Mouse (Mus musculus) monocyte, adult 2 months (primary cell): Measurements from ENCODE around the gene Usp44.

Experiments used
- DNase-seq, 2 experiments: peaks; one replicate each; pipeline ENCODE4 v3.0.0; 2022; ENCODE audit warnings: low spot score in 2 of 2, low read depth in 1 of 2

The Usp44 gene

DNA sequence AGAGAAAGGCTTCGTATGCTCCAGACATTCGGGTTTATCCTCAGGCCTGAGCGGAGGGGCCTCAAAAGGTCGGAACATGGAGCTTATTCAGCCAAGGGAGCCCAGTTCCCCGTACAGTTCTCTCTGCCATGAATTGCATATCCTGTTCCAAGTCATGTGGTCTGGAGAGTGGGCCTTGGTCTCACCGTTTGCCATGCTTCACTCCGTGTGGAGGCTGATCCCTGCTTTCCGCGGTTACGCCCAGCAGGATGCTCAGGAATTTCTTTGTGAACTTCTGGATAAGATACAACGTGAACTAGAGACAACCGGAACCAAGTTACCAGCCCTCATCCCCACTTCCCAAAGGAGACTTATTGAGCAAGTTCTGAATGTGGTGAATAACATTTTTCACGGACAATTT is 15.4 kb downstream of the Usp44 start:
- DNase-seq: no peak

DNA sequence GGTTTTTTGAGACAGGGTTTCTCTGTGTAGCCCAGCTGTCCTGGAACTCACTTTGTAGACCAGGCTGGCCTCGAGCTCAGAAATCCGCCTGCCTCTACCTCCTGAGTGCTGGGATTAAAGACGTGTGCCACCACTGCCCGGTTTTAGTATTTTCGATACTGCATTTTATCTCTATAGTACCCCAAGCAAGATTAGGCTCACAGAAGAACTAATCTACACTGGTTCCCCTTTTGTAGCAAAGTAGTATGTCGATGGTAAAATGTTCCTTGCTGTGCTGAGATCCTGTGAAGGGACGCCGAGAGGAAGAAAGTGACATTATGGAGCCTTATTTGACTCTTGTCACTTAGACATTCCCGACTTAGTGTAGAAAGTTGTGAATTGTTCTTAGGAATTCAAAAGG is 23.8 kb downstream of the Usp44 start:
- no peak for DNase-seq

DNA sequence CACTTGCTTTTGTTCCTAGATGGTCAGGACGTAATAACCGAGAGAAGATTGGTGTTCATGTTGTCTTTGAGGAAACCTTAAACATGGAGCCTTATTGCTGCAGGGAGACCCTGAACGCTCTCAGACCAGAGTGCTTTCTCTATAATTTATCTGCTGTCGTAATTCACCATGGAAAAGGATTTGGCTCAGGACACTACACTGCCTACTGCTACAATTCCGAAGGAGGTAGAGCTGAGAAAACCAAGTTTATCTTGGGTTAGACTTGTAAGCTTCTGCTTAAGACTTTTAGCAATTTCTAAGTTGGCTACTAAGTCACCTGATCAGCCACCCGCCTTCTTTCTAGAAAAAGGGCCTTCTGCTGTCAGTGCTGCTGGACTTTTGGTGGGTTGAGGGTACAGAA is 24.7 kb downstream of the Usp44 start:
- no peak for DNase-seq

DNA sequence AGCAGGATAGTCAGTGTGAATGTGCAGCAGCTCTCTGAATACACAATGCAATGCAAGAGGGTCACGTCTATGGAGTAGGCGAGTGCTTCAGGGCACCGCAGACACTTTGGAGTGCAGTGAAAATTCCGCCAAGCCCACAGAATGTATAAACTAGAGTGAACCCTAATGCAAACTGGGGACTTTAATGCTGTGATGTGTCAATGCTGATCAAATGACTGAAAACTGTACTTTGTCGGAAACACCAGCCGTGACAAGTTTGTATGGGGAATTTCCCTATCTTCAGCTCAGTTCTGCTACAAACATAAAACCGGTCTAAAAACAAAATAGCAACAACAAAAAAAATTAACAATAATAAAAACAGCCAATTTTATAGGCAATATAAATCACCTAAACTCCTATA is 37.0 kb downstream of the Usp44 start:
- DNase-seq: no peak

DNA sequence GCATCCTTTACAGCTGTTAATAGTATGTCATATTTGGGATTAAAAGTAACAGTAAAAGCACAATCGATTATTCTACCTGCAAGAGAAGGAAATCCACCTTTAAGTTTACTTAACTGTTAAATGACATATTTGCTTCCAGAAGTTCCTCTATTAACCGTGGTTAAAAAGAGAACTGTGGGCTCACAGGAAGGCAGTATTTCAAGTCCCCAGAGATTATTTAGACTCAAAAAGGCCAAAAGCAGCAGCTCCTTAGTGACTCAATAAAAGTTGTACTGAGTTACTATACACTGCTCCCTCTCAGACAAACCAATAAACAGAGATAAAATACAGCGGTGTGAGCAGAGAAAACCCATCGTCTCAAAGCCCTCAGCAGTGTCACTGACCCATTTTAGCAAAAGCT is 37.5 kb downstream of the Usp44 start:
- DNase-seq: no peak

DNA sequence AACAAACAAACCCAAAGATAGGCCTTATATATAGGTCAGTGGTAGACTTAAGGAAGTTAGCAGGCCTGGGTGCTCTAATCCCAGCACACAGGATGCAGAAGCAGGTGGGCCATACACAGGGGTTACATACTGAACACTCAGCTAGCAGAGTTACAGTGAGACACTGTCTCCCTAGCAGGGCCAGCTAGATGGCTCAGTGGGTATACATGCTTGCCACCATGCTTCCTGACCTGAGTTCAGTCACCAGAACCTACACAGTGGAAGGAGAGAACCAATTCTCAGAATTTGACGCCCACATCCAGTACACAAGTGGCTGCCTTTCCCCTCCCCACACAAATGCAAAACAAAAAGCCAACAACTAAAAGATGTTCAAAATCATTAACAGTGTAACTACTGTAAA is 45.4 kb downstream of the Usp44 start:
- no peak for DNase-seq

DNA sequence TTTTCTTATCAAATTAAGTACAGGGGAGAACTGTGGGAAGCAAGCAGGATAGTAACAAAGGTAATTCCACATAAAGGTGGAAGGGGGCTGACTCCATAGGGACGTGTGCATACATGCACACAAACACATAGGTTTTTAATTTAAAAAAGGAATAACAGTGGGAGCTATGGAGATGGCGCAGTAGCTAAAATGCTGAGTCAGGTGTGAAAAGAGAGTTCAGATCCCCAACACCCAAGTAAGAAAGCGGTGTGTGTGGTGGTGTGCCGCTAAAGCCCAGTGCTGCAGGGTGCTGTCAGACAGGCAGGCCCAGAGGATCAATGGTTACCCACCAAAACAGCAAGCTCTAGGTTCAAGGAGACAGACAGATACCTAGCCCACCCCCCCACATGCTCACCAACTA is 47.4 kb downstream of the Usp44 start:
- DNase-seq: no peak

DNA sequence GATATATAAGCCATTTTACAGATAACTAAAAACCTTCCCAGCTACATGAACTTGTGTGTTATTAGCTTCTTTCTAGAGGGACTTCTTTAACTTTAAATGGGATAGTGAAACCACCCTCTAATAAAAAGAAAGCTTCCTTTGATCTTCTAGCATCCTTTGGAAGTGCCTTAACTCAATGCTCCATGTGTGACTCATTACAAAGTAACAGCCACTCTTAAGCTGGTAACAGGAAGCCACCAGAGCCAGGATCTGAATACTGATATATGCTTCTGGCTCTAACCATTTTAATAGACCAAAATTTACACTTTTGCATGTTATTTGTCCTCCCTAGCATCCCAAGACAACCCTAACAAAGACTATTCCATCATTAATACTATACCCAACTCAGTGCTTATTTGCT is 50.6 kb downstream of the Usp44 start:
- DNase-seq: no peak

DNA sequence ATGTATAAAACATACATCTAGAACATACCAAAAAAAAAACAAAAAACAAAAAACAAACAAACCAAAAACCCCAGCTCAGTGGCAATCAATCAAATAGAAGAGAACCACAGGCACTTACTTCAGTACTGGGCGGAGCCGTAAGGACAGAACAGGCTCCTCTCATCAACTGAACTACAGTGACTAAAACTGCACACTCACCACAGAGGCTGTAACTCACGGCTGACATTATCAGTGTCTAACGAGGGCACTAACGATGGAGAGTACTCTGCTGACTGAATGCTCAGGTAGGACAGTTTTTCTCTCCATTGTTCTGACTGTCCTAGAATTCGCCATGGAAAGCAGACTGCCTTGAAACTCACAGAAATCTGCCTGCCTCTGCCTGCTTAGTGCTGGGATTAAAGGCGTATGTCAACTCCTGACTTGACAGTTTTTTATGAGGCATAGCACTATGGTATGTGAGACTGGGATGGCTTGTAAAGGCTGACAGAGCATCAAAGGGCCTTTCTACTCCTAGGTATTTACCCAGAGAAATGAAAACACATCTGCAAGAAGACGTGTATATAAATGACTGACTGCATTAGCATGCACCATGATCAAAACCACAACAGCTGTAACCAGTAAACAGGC is 51.5 kb downstream of the Usp44 start:
- no peak for DNase-seq

DNA sequence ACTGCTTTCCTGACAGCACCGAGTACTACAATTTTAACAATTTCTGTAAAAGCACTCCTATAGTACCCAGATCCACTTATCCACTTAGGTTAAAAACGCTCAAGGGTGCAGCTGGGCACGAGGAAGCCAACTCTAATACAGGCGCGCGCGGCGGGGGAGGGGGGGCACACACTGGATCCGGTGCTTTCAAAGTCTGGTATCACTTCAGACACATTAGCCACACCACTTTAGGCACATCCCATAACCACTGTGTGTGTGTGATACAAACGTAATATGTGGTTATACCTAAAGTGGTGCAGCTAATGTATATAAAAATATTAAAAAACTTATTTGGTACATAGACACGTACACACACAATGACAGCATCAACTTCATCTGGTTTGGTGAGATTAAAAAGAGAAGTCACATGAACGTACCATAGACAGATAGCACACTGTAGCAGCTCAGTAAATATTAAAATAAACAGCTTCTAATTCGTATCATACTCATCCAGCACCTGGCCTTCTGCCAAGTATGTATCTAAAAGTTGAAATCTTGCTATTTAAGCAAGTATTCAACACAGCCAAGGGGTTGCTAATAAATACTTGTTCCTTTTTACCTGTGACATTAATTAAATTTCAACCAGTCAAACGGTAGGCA is 54.6 kb downstream of the Usp44 start:
- DNase-seq: no peak

DNA sequence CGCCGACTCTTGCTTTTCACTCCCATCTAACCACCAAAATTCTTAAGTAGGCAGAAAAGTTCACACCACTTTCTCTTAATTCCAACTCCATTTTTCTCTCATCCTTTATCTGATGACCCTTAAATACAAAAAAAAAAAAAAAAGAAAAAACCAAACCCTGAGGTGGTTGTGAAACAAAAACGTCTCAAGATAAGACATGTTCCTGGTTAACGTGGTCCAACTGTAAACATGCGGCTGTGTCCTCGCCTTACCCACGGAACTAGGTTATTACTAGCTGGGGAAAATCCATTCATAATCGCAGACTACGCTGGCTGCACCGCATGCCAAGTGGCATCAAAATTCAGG is 57.2 kb downstream of the Usp44 start:
- DNase-seq: no peak

DNA sequence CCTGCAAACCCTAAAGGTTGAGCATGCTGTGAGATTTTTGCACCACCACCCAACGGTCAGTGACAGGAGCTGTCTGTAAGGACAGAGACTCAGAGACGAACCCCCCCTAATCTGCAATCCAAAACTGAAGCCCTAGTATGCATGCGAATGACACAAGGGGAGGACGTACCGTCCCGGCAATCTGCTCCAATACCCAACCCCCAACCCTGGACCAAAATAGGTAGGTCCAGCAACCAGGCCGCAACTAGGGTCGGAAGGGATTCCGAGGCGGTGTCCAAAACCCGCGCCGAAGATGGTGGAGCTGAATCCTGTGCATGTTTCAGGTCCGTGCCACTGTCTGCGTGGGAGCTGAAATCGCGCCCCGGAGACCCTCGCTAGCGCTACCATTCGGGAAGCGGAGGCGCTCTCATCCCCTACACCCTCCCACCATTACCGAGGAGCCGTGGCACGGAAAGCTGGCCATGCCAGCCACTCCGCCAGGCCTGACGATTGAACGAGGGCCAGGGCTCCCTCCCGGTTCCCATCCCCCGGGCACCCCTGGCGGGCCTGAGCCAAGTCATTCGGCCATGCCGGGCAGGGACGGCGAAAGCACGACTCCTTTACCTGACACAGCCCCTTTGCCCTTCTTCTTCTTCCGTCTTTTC is 57.7 kb downstream of the Usp44 start:
- peak in 1 of 2 experiments; percentile 2 for DNase-seq

DNA sequence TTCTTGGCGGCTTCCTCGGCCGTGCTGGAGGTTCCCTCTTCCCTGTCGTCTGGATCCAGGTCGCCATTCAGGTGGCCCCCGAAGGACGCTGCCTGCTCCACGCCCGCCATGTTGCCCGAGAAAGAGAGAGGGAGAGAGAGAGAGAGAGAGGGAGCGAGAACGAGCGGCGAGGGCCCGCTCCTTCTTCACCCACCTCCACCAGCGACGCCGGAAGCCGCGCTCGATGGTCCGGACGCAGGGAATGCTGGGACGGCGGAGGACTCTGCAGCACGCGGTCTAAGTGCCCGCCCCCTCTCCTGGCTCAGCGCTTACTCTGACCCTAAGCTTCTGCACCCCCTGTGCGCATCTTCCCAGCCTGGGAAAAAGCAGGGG is 58.2 kb downstream of the Usp44 start:
- DNase-seq: peak; percentile 27 to 30

DNA sequence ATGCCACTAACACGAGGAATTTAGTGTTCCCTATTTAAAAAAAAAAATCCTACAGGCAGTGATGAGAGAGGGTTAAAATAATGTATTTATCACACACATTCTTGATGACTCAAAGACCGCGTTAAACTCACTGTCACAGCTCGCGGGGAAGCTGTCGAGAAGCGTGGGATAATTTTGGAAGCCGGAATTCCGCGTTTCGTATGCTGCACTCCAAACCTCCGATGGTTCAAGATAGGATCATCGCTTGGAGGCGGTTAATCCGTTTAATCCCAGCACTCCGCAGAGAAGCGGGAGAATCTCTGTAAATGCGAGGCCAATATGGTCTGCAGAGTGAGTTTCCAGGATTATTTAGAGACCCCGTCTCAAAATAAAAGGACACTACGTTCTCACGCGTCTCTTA is 58.6 kb downstream of the Usp44 start:
- no peak for DNase-seq

DNA sequence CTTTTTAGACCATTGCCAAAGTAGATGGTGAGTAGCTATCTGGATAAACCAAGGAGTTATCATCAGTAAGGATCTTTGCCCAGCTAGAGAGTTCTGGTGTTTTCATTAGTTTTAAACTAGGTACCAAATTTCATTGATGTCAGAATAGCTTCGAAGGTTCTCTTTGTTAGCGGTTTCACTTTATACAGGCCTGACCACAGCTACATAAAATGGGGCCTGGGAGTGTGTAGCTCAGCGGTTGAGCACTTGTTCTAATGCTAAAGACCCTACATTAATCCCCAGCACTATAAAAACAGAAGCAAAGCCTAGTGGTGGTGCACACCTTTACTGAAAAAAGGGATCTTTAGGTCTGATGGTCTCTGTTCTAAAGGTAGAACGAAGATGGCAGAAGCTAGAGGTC is 59.2 kb downstream of the Usp44 start:
- no peak for DNase-seq

DNA sequence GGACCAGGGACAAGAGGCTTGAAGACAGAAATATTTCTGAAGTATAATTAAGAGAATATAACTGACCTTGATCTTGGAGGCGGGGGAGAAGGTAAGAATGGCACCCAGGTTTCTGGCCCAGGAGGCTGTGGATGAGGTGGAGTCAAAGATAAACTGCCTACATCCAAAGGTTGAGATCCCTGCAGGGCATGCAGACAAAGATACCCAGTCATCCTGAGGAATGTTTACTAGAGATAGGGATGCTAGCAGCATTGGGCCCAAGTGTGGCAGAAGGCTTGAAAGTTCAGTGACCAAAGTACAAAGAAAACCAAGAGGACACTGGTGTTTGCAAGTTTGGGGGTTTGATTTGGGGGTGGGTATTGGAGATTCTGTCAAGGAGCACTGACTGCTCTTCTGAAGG is 59.7 kb downstream of the Usp44 start:
- DNase-seq: no peak

DNA sequence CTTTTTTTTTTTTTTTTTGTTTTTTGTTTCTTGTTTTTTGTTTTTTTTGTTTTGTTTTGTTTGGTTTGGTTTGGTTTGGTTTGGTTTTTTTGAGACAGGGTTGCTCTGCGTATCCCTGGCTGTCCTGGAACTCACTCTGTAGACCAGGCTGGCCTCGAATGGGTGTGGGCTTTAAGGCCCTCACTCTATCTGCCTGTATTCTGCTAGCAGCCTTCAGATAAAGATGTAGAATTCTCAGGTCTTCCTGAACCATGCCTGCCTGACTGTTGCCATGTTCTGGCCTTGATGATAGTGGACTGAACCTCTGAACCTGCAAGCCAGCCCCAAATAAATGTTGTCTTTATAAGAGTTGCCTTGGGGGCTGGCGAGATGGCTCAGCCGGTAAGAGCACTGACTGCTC is 61.2 kb downstream of the Usp44 start:
- no peak for DNase-seq

DNA sequence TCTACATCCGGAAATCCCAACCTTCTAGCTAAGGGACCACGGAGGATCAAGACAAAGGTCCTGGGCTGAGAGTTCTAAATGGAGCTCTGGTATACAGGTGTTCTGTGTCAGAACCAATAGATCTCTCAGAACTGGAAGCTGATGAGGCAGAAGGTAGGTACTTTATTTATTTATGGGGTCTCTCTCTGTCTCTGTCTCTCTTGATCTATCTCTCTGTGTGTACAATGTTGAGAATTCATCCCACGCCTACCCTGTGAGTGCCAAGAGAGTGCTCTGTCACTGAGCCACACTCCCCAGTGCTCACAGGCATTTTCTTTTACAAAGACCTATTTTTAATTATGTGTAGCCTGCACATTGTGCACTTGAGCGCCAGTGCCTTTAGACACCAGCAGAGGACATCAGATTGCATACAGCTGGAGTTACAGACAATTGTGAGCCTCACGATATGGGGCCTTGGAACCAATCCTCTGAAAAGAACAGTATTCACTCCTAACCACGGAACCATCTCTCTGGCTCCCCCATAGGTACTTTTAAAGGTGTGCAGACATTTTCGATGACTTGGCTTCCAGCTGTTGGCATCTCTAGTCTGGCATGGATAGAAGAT is 65.8 kb downstream of the Usp44 start, which contains the start of gene Metap2:
Metap2 (minus strand) TSS at position 51 of the 604 bp plus-strand sequence.
- no peak for DNase-seq

DNA sequence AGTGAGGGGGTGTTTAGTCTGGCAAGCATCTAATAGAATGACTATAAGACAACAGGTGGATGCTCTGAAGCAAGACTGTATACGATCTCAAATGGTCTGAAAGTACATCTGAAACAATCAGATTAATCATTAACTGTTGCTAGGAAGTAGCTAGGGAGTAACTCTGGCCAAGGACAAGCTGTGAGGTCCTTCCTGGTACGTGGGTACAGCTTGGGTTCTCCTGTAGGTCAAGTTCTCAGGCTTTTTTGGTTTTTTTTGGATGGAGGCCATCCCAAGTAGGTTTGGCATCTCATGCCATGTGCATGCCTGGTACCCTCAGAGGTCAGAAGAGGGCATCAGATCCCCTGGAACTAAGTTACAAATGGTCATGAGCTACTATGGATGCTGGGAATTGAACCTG is 67.9 kb downstream of the Usp44 start:
- DNase-seq: no peak

DNA sequence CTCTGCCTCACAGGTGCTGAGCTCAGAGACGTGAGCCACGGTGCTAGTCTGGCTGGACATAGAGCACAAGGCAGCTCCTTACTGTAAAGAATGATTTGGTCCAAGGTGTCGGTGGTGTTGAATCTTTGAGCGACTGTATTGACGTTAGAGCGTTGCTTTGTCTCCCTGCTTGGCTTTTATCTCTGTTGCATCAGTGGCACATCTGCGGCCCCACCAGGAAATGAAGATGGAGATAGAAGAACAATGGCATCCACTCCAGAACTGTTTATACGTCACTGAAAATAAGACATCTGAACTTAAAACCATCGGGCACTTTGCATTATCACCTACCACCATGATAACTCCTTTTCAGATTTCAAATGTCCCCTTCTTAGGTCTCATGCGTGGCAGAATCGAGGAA is 68.6 kb downstream of the Usp44 start:
- no peak for DNase-seq

DNA sequence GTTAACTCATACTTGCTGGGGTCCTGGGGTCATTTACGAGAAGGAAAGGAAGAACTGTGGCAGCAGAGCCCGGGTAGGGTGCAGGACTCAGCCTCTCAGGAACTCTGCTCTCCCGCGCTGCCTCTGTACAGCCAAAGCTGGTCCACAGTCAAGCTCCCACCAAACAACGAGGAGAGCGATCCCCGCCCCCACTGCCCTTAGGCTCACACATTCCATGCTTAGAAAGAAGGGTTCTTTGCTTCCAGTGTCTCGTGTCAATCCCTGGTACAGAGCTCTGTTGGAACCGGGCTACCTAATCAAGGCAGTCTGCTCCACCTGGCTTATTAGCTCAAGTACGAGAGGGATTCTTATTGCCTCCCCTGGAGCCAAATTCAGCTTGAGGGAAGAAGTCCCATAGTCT is 76.0 kb downstream of the Usp44 start:
- DNase-seq: no peak
